ENCODE assay signal across 16 mouse cellular contexts in the genomic region with DNA sequence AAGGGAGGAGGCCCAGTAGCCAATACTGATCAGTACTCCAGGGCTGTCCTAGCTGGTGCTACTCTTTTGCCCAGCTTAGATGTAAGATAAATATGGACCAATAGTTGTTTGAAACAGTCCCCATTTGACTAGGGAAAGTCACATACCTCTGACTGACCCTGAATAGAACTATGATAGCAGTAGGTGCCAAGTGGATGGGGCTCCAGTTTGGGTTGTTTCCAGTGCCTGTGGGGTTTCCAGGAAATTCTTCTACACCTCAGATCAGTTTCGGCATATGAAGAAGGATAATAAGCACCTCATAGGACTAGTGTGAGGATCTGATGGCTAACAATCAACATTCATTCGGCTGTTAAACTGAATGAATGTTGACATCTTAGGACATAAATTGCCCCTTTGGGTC.
"Had no signal": no experiment of that assay in that cellular context is flagged by ENCODE, and none has a peak within 500 bp of the region (broad histone marks: within the 10 kb centered on the region; RNA-seq: fewer than 3 reads in every experiment).

No protein-coding gene starts in this region.

- H3K4me3 ChIP-seq: neural tube, embryonic 13.5 days; neural tube, embryonic 15.5 days; stomach, embryonic 15.5 days had no signal

- H3K27me3 ChIP-seq: neural tube, embryonic 13.5 days; neural tube, embryonic 15.5 days; stomach, embryonic 15.5 days had no signal

- DNase-seq: retina, postnatal 1 day; right cerebral cortex, adult 18-20 months; right cerebral cortex, postnatal 14 days; right cerebral cortex, postnatal 25 days; right cerebral cortex, postnatal 4 days; spleen, adult 18-20 months; thymus, adult 18-20 months; thymus, adult 2 months; thymus, postnatal 14 days; thymus, postnatal 25 days; thymus, postnatal 36 days; thymus, postnatal 4 days had no signal

- H3K27ac ChIP-seq: neural tube, embryonic 13.5 days; neural tube, embryonic 15.5 days; stomach, embryonic 15.5 days; stomach, postnatal 0 days had no signal

- H3K4me1 ChIP-seq: neural tube, embryonic 15.5 days; stomach, embryonic 15.5 days had no signal
